Mouse (Mus musculus) left cerebral cortex, postnatal 10 days (tissue): Measurements from ENCODE around the gene Gm20422. TPM values are rescaled to one million over a fixed set of nuclear protein-coding genes. Genes with fewer than 3 reads are reported as not detected.
"Not testable (repeated sequence)": the region's sequence is repeated elsewhere in the genome, so short reads cannot be mapped to it uniquely, and the experiment has no call there.

Experiments used
- DNase-seq, 2 experiments: peaks; one replicate each; pipeline ENCODE4 v3.0.0; 2021 to 2022; ENCODE audit warnings: low spot score in 2 of 2, mixed read lengths in 1 of 2; ENCODE audit errors: extremely low spot score in 1 of 2
- intact Hi-C: fragments of 180-260 bp; cut with DNase I; formaldehyde crosslinking; loops from one replicate; pipeline ENCODE4 v1.15.1; 2025
- total RNA-seq, 2 experiments: library from RNA; stranded (reverse); gene quantifications; 2 replicates each; pipeline ENCODE4 v1.2.3; 2021

Gm20422 gene
- total RNA-seq, 2 experiments from 2014 or later, result 2.8 TPM; not detected in 1

DNA sequence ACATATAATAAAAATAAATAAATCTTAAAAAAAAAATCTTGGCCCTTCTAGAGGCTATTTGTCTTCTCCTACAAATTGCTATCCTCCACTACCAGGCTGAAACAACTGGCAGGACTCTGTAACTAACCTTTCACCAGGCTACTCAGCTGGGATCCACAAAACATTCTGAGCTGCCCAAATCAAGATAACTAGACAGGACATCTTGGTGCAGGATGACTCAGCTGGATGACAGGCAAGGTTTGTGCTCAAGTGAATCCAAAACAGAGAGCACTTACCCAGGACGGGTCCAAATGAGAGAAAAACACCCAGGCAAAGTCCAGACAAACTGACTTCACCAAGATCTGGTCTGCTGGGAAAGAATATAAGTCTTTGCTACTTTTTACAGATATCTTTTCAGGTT lies 39.2 kb downstream of the Gm20422 start:
- intact Hi-C loops, result no loop called here
- DNase-seq, result no peak

DNA sequence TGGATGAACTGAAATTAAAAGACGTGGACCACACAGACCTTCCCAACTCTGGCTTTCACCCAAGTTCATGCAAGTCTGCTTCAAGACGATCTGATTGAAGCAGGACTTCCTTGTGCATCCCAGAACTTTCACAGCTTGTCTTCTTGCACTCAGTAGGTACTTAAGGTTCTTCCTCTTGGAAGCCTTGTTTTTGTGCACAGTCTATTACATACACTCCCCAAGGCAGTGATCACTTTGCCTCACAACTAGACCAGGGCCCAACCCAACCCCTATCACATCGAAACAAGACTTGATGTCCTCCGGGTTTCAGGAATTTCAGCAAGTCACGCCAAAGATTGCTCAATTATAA lies 57.5 kb downstream of the Gm20422 start:
- no peak for DNase-seq
- intact Hi-C loops, result no loop called here

DNA sequence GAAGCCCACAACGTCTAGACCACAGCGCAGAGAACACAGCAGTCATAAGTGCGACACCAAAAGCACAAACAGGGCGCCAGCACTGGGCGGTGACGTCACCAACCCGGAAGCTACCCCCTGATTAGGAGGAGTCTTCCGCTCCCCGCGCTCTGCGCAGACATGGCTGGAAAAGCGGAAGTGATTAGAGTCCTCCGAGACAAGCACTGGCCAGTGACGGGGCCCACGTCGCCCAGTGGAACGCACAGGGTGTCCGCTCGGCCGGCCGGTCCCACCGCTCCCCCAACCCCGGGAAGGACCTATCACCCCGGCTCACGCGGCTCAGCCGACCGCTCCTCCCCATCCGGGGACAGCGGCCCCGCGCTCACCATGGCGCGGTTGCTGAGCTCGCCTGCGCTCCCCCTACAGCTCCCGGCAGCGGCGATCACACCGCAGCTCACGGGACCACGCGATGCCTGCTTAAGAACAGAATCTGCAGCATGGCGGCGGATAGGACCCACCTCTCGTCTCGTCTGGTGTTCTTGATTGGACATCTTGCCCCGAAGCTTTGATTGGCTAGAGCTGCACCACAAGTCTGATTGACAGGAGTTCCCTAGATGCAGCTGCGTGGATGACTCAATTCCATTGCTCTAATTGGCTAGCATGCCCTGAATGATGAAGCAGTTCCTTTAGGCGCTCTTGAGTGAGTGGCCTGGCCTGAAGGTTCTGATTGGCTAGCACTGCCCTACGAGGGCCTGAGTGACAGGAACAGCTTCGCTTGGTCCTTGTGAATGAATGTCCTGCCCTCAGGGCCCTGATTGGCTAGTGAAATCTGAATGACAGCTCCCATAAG lies 58.1 kb downstream of the Gm20422 start:
- intact Hi-C loops, result loop anchor here (1.0 kb wide), 1 partner anchor 91 kb away; the partner anchor contains the start of gene Zfp868
- peak; percentile 96 to 99 for DNase-seq

DNA sequence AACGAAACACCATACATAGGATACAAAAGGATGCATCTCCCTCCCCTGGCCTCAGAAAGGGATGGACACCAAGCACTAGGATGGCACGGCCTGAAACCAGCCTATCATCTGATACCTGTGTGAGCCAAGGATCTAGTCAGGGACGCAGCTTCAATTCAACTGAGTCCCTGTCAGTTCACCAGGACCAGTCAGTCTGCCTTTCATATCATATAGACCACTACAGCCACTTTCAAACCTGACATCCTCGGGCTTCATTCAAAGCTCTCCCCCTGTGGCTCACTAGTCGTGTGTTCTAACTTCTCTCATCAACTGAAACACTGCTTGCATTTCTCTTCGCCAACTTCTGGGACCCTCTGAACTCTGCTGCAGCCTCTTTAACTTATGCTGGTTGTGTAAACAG lies 59.3 kb downstream of the Gm20422 start:
- intact Hi-C loops, result no loop called here
- DNase-seq, result no peak

DNA sequence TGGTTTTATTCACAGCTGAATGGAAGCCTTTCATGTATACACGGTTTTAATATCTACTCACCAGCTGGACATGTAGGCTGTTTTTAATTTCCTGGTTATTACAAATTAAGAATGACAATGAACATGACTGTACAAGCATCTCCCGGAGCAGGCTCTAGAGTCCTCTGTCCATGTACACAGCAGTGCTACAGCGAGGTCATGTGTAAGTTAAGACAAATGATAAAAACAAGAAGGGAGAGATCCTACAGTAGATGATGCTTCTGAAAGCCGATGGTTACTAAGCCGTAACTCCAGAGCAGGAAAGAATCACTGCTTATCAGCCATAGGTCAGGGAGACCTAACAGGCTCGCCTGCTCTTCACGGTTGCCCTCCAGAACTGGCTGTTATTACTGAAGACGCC lies 61.2 kb downstream of the Gm20422 start:
- intact Hi-C loops, result no loop called here
- DNase-seq, result no peak

DNA sequence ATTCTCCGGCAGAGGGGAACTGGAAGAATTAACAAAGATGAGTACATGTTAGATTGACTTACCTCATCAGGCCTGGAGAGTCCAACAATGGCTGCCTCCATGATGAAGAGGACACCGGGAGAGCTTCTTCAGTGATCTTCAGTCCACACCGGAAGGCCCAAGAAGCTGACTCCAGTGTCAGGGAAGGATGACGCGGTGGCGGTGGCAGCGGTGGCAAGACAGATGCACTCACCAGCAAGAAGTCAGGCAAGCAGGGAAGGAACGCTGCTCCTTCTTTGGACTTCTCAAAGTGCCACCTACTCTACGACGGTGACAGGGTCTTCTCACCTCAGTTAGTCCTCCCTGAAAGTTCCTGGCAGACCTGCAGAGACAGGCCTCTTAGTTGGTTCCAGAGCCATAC lies 64.1 kb downstream of the Gm20422 start, which contains the start of gene Zfp869:
TSS of gene Zfp869 (minus strand) at position 101 of the 400 bp plus-strand sequence.
- intact Hi-C loops, DNase-seq: not testable (repeated sequence)

DNA sequence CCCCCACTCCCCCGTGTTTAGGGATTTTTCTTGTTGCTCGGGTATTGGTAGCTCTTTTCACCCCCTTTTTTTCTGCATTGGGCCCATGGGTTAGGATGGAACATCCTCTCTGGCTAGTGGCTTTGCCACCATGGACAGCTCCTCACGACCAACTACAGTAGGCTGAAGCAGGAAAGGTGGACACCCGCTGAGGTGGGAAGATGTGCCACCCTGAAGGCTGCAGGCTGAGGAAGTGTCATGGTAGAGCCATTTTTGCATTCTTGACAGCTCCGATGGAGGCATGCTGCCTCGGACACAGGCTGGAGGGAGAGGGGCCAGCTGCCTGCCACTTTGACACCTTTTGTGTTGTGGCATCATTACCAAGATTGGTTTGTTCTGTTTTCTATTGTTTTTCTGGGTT lies 72.9 kb downstream of the Gm20422 start:
- intact Hi-C loops, result loop anchor here (5.0 kb wide), 1 partner anchor 45 kb away; no protein-coding TSS in a partner anchor
- no peak for DNase-seq

Other genes starting within 250 kb of the Gm20422 start
- 10 to 100 TPM; 17.3 to 18.6 TPM for gene Zfp868, start 149.3 kb downstream of the Gm20422 start, total RNA-seq
- 1 to 10 TPM; 3.1 to 3.5 TPM for gene Zfp964, start 120.4 kb downstream of the Gm20422 start, total RNA-seq
- gene Zfp869, start 64.2 kb downstream of the Gm20422 start, total RNA-seq, result 10 to 100 TPM; 16.8 to 17.1 TPM
- gene Zfp963, start 24.9 kb downstream of the Gm20422 start, total RNA-seq, result 1 to 10 TPM; 3.9 to 4.5 TPM
- 10 to 100 TPM; 44.8 to 48.2 TPM for gene Atp13a1, start 16.3 kb upstream of the Gm20422 start, total RNA-seq
- 10 to 100 TPM; 30.8 to 31.1 TPM for gene Zfp866, start 16.3 kb upstream of the Gm20422 start, total RNA-seq
- 10 to 100 TPM; 30.6 to 31.6 TPM for gene Gmip, start 33.8 kb upstream of the Gm20422 start, total RNA-seq
- 1 to 10 TPM; 1.9 to 2.2 TPM for gene Lpar2, start 47.5 kb upstream of the Gm20422 start, total RNA-seq
- 10 to 100 TPM; 20.6 to 25.4 TPM for gene Pbx4, start 57.6 kb upstream of the Gm20422 start, total RNA-seq
- gene Cilp2, start 112.8 kb upstream of the Gm20422 start, total RNA-seq, result 1 to 10 TPM; 2.5 to 2.6 TPM
- under 1 TPM; 0.26 to 0.53 TPM for gene Tssk6, start 127.3 kb upstream of the Gm20422 start, total RNA-seq
- 100 to 1,000 TPM; 111 to 119 TPM for gene Ndufa13, start 127.7 kb upstream of the Gm20422 start, total RNA-seq
- gene Yjefn3, start 127.8 kb upstream of the Gm20422 start, total RNA-seq, result 10 to 100 TPM; 16.9 to 17.5 TPM
- 10 to 100 TPM; 24.8 to 30.0 TPM for gene Gatad2a, start 221.5 kb upstream of the Gm20422 start, total RNA-seq